Mouse (Mus musculus) intestine, embryonic 14.5 days (tissue): ENCODE results near the gene Efcab6. TPM values are rescaled to one million over a fixed set of nuclear protein-coding genes. Genes with fewer than 3 reads are reported as not detected.

ENCODE experiments used
- ATAC-seq: fragments of 200-750 bp; cut with Nextera tagmentation; replicated peaks from 2 replicates; pipeline ENCODE4 v1.8.0; 2017; ENCODE audit warnings: low read depth, moderate number of reproducible peaks, moderate TSS enrichment, moderate library complexity; ENCODE audit not compliant: low FRiP score, low TSS enrichment
- DNase-seq: peaks from one replicate; pipeline ENCODE4 v3.0.0-alpha.2; 2018; ENCODE audit warnings: low spot score
- H3K27ac ChIP-seq: fragments of 300-500 bp; sonication (generic); 2 replicates; pipeline ENCODE4 v1.5.1; 2014; ENCODE audit warnings: low read depth, mild to moderate bottlenecking, control low read depth
- H3K27me3 ChIP-seq: fragments of 300-500 bp; sonication (generic); replicated peaks from 2 replicates; pipeline ENCODE4 v1.6.1; 2014; ENCODE audit warnings: low read length, control low read depth; ENCODE audit not compliant: control insufficient read depth, insufficient read depth
- H3K36me3 ChIP-seq: fragments of 300-500 bp; sonication (generic); 2 replicates; pipeline ENCODE4 v1.6.1; 2014; ENCODE audit warnings: low read length, control low read depth; ENCODE audit not compliant: control insufficient read depth, insufficient read depth
- H3K4me1 ChIP-seq: fragments of 300-500 bp; sonication (generic); replicated peaks from 2 replicates; pipeline ENCODE4 v1.6.1; 2014; ENCODE audit warnings: low read length, control low read depth, mixed read lengths; ENCODE audit not compliant: control insufficient read depth, insufficient read depth
- H3K4me2 ChIP-seq: fragments of 300-500 bp; sonication (generic); 2 replicates; pipeline ENCODE4 v1.6.1; 2014; ENCODE audit warnings: low read length
- H3K4me3 ChIP-seq: fragments of 300-500 bp; sonication (generic); 2 replicates; pipeline ENCODE4 v1.5.1; 2014; ENCODE audit warnings: low read depth, low read length, control low read depth, mixed read lengths
- H3K9ac ChIP-seq: fragments of 300-500 bp; sonication (generic); 2 replicates; pipeline ENCODE4 v1.6.1; 2014; ENCODE audit warnings: mild to moderate bottlenecking, low read length
- H3K9me3 ChIP-seq: fragments of 300-500 bp; sonication (generic); 2 replicates; pipeline ENCODE4 v1.6.1; 2016; ENCODE audit warnings: low read length, control low read depth; ENCODE audit not compliant: control insufficient read depth
- WGBS: fragments of 180-500 bp; shearing (Covaris S2); extraction: QIAGEN DNeasy Blood & Tissue Kit; methylation state at CpG from one replicate; pipeline ENCODE4 v1.1.7; 2014; 5-methylcytosine and 5-hydroxymethylcytosine counted together
- polyA plus RNA-seq: library from polyadenylated mRNA; unstranded; fragments of >200 nt; fragmentation: Nextera tagmentation; extraction: Ambion mirVana; gene quantifications from 2 replicates; pipeline ENCODE4 v1.2.1, GENCODE M21; 2014

Gene Efcab6
- polyA plus RNA-seq, 1 experiment from 2014 or later = 0.27 TPM

- Histone ChIP-seq H3K27me3 (no peaks in the 10 kb centered on the region), H3K9ac (no peak overlapping the region), H3K4me1 (no peaks in the 10 kb centered on the region), H3K9me3 (no peaks in the 10 kb centered on the region), H3K36me3 (no peaks in the 10 kb centered on the region), H3K27ac (no peak overlapping the region), H3K4me3 (no peak overlapping the region), H3K4me2 (no peak overlapping the region)
- no peak for ATAC-seq
- 52% methylated on average over 11 of the region's 11 CpGs for WGBS
- no peak for DNase-seq
Observed at GRCm38 (mm10) chr15:83877155-83877866, 187.9 kb downstream of the Efcab6 start.

DNA sequence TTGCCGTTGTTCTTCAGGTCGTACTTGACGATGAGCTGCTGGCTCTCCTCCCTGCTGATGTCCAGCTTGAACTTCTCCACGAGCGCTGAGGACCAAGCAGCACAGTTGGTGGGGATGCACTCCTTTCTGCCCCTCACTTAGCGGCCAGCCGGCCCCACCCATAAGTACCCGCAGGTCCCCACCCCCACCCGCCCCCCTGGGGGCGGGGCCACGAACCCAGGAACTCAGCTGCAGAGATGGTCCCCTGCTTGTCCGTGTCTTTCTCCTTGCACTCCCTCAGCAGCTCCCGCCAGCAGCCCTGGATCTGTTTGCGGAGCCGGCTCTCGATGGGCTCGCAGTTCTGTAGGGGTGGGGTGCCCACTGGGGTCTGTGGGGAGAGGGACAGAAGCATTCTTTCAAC lies 194.2 kb downstream of the Efcab6 start:
- DNase-seq = no peak
- ATAC-seq = no peak
- H3K4me3 ChIP-seq = no peak overlapping the region
- no peak overlapping the region for H3K9ac ChIP-seq
- H3K4me2 ChIP-seq = no peak overlapping the region
- WGBS = 7% methylated on average over 17 of the region's 17 CpGs
- H3K4me1 ChIP-seq = no peaks in the 10 kb centered on the region
- no peaks in the 10 kb centered on the region for H3K36me3 ChIP-seq
- no peaks in the 10 kb centered on the region for H3K27me3 ChIP-seq
- H3K9me3 ChIP-seq = no peaks in the 10 kb centered on the region
- H3K27ac ChIP-seq = no peak overlapping the region

DNA sequence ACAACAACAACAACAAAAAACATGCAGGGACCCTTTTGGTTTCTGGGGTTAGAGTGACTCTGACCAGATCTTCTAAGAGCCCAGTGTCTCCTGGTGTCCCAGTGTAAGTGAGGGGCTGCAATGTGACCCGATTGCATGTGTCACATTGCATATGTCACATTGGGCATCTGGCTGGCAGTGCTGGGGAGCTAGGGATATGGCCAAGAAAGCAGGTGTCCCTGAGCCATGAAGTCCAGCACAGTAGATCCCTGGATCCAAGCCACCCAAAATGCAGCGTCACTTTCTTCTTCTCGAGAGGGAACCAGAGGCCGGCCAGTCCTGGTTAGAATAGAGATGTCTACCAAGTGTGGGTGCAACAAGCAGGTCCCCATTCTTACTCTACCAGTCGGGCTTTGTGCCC lies 199.6 kb downstream of the Efcab6 start:
- H3K36me3 ChIP-seq = no peaks in the 10 kb centered on the region
- H3K4me1 ChIP-seq = no peaks in the 10 kb centered on the region
- no peaks in the 10 kb centered on the region for H3K27me3 ChIP-seq
- DNase-seq (no peak), ATAC-seq (no peak)
- 88% methylated on average over 5 of the region's 5 CpGs for WGBS
- H3K4me2 ChIP-seq = no peak overlapping the region
- no peak overlapping the region for H3K27ac ChIP-seq
- H3K9me3 ChIP-seq = no peaks in the 10 kb centered on the region
- no peak overlapping the region for H3K4me3 ChIP-seq
- H3K9ac ChIP-seq = no peak overlapping the region

DNA sequence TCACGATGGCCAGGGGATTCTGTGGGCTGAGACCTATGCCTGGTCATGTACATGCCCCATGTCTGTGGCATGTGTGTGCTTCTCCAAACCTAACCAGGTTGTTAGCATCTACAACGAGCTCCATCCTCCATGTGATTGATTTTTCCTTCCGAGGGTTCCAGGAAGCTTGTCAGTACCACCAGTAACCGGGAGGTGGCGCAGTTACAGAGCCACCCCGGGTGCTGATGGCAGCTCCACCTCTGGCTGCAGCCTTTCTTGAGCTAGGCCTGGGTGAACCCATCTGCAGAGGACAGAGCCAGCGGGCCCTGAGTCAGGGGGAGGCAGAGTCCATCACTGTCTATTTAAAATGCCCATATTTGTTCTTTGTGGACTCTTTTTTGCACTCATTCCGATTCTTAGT lies 208.1 kb downstream of the Efcab6 start:
- Histone ChIP-seq H3K4me2 (no peak overlapping the region), H3K36me3 (no peaks in the 10 kb centered on the region), H3K9ac (no peak overlapping the region), H3K4me3 (no peak overlapping the region), H3K27ac (no peak overlapping the region), H3K4me1 (no peaks in the 10 kb centered on the region), H3K27me3 (no peaks in the 10 kb centered on the region), H3K9me3 (no peaks in the 10 kb centered on the region)
- 16% methylated on average over 8 of the region's 8 CpGs for WGBS
- peak; percentile 82 for DNase-seq
- ATAC-seq = no peak

- no peaks in the 10 kb centered on the region for H3K27me3 ChIP-seq
- no peaks in the 10 kb centered on the region for H3K9me3 ChIP-seq
- H3K4me3 ChIP-seq = no peak overlapping the region
- DNase-seq = no peak
- H3K9ac ChIP-seq = no peak overlapping the region
- ATAC-seq = no peak
- no peak overlapping the region for H3K27ac ChIP-seq
- H3K4me2 ChIP-seq = no peak overlapping the region
- WGBS = 69% methylated on average over 5 of the region's 5 CpGs
- H3K4me1 ChIP-seq = no peaks in the 10 kb centered on the region
- H3K36me3 ChIP-seq = no peaks in the 10 kb centered on the region
Observed at GRCm38 (mm10) chr15:83853400-83853811, 211.8 kb downstream of the Efcab6 start.

GRCm38 (mm10) chr15:83848193-83848592 lies 217.0 kb downstream of the Efcab6 start:
- H3K9me3 ChIP-seq = no peaks in the 10 kb centered on the region
- no peak overlapping the region for H3K4me3 ChIP-seq
- H3K27me3 ChIP-seq = no peaks in the 10 kb centered on the region
- no peak overlapping the region for H3K27ac ChIP-seq
- ATAC-seq (no peak), DNase-seq (no peak)
- 79% methylated on average over 9 of the region's 9 CpGs for WGBS
- H3K4me2 ChIP-seq = no peak overlapping the region
- no peaks in the 10 kb centered on the region for H3K4me1 ChIP-seq
- H3K36me3 ChIP-seq = no peaks in the 10 kb centered on the region
- H3K9ac ChIP-seq = no peak overlapping the region

DNA sequence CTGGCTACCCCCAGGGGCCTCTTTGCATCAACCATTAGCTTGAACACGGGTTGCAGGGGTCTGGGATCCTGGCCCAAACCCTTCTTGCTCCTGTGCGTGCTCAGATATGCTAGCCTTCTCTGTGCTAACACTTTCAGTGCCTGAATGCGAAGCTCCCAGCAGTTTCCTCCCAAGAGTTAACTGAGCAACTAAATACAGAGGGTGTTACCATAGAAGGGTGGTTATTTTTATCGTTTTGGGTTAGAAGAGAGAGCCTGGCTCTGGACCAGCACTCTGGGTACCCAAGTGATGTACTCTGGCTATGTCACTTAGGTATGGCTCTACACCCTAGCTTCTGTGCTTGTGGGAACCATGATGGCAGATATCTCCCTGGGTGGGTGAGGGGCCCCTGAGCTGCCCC lies 217.7 kb downstream of the Efcab6 start:
- DNase-seq (no peak), ATAC-seq (no peak)
- 63% methylated on average over 4 of the region's 4 CpGs for WGBS
- Histone ChIP-seq H3K9ac (no peak overlapping the region), H3K36me3 (no peaks in the 10 kb centered on the region), H3K4me1 (no peaks in the 10 kb centered on the region), H3K27me3 (no peaks in the 10 kb centered on the region), H3K9me3 (no peaks in the 10 kb centered on the region), H3K4me3 (no peak overlapping the region), H3K27ac (no peak overlapping the region), H3K4me2 (no peak overlapping the region)

GRCm38 (mm10) chr15:83846592-83846991 lies 218.6 kb downstream of the Efcab6 start:
- no peak overlapping the region for H3K4me3 ChIP-seq
- ATAC-seq (no peak), DNase-seq (no peak)
- H3K4me2 ChIP-seq = no peak overlapping the region
- H3K9me3 ChIP-seq = no peaks in the 10 kb centered on the region
- H3K9ac ChIP-seq = no peak overlapping the region
- 39% methylated on average over 8 of the region's 8 CpGs for WGBS
- H3K4me1 ChIP-seq = no peaks in the 10 kb centered on the region
- H3K27ac ChIP-seq = no peak overlapping the region
- no peaks in the 10 kb centered on the region for H3K36me3 ChIP-seq
- H3K27me3 ChIP-seq = no peaks in the 10 kb centered on the region; the same call in 1 of the 2 replicates

DNA sequence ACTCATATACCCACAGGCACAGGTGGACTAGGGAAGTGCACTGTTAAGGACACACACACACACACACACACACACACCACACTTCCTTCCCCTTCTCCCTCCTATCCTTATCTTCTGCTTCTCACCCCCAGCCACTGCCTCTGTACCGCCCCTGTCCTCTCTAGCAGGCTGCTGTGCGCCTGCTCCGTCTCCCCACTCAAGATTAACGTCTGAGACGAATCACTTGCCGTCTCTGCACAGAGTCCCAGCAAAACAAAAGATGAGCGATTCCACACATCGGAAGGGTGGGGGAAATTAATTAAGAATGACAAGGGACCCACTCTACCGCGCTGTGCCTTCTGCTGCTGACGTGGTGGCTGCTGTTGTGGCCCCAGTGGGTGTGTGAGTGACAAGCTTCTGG lies 219.4 kb downstream of the Efcab6 start:
- DNase-seq (no peak), ATAC-seq (no peak)
- WGBS = 50% methylated on average over 11 of the region's 11 CpGs
- Histone ChIP-seq H3K4me2 (no peak overlapping the region), H3K27me3 (no peaks in the 10 kb centered on the region; the same call in 1 of the 2 replicates), H3K9me3 (no peaks in the 10 kb centered on the region), H3K36me3 (no peaks in the 10 kb centered on the region), H3K4me3 (no peak overlapping the region), H3K9ac (no peak overlapping the region), H3K4me1 (no peaks in the 10 kb centered on the region), H3K27ac (no peak overlapping the region)
